Comparison of ENCODE assay signal across 8 mouse cellular contexts in the genomic region with DNA sequence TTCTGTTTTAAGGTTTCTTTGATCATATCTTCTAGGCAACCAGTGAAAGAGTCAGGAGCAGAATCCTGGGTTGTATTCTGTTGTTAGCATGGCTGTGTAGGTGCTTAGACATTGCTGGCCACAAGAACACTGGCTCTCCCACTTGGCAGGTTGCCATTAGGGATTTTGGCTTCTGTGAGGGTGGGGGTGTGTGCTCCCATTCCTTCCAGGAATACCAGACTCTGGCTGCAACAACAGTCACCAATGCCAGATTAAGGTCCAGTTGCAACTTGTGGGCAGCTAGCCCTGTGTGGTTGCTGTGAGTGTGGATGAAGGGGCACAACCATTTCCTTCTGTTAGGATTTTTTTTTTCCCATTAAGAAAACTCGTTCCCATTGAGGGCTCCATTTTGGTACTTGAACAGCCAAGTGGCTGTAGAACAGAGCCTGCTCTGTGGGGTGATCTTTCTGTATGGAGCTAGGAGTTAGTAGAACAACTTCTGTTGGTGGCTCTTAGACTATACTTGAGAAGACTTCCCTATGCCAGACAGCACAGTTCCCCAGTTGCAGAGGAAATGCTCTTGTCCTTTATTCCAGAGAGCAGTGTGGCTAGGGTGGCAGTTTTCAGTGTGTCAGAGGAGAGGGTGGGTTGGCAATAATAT. TPM values are rescaled to one million over a fixed set of nuclear protein-coding genes. Genes with fewer than 3 reads are reported as not detected.
DNase-seq lines count a peak whose midpoint lies in the region; ATAC-seq lines count a peak whose summit lies in the region.

No protein-coding gene starts in this region.

- no peak for ATAC-seq in hindbrain, embryonic 13.5 days (ENCODE audit: low FRiP score)
- peak; percentile 82 for ATAC-seq in midbrain, embryonic 16.5 days
- ATAC-seq in activated CD4-positive, CD25-positive, alpha-beta regulatory T cell, adult 4 months: no peak
- ATAC-seq in erythroid progenitor cell, adult 5-6 weeks (replicated peaks; ENCODE audit: low FRiP score, poor library complexity, severe bottlenecking): no peak

- peaks cover 10% of the 10 kb centered on the region for H3K36me3 ChIP-seq in hindbrain, embryonic 13.5 days
- H3K36me3 ChIP-seq in hindbrain, embryonic 10.5 days: peaks cover 47% of the 10 kb centered on the region
- no peaks in the 10 kb centered on the region for H3K36me3 ChIP-seq in midbrain, embryonic 16.5 days (ENCODE audit: control insufficient read depth, insufficient read depth, low read length)

- H3K4me1 ChIP-seq in hindbrain, embryonic 13.5 days (replicated peaks): peaks cover 38% of the 10 kb centered on the region
- peaks cover 12% of the 10 kb centered on the region; the same call in 1 of the 2 replicates for H3K4me1 ChIP-seq in hindbrain, embryonic 10.5 days (replicated peaks)
- H3K4me1 ChIP-seq in midbrain, embryonic 16.5 days (ENCODE audit: control insufficient read depth, insufficient read depth, low read length): no peaks in the 10 kb centered on the region; the same call in 1 of the 2 replicates

- no peaks in the 10 kb centered on the region for H3K9me3 ChIP-seq in hindbrain, embryonic 13.5 days
- H3K9me3 ChIP-seq in hindbrain, embryonic 10.5 days: no peaks in the 10 kb centered on the region
- no peaks in the 10 kb centered on the region for H3K9me3 ChIP-seq in midbrain, embryonic 16.5 days (replicated peaks; ENCODE audit: control insufficient read depth, low read length, poor library complexity, severe bottlenecking)

- H3K4me2 ChIP-seq in hindbrain, embryonic 13.5 days: no peak overlapping the region
- H3K4me2 ChIP-seq in midbrain, embryonic 16.5 days (ENCODE audit: low read length): no peak overlapping the region

- intact Hi-C loops in gastrocnemius, postnatal 14 days (cut with DNase I; ENCODE audit: low total_unique reads): no loop called here

- H3K27ac ChIP-seq in hindbrain, embryonic 13.5 days: peak overlapping the region; percentile 80
- no peak overlapping the region for H3K27ac ChIP-seq in hindbrain, embryonic 10.5 days
- H3K27ac ChIP-seq in midbrain, embryonic 16.5 days (ENCODE audit: low read length): peak overlapping the region; percentile 48

- no peak for DNase-seq in hindbrain, embryonic 10.5 days (ENCODE audit: low spot score)
- peak; percentile 89 to 90 for DNase-seq in cerebellum, postnatal 10 days
- DNase-seq in gastrocnemius, postnatal 14 days: peak; percentile 61
- peak; percentile 60 for DNase-seq in kidney, postnatal 14 days

- no peaks in the 10 kb centered on the region for H3K27me3 ChIP-seq in hindbrain, embryonic 13.5 days
- no peaks in the 10 kb centered on the region for H3K27me3 ChIP-seq in hindbrain, embryonic 10.5 days (ENCODE audit: insufficient read depth, poor library complexity, severe bottlenecking)
- H3K27me3 ChIP-seq in midbrain, embryonic 16.5 days (ENCODE audit: control insufficient read depth, insufficient read depth, low read depth, low read length): no peaks in the 10 kb centered on the region

- H3K4me3 ChIP-seq in hindbrain, embryonic 13.5 days: no peak overlapping the region
- H3K4me3 ChIP-seq in hindbrain, embryonic 10.5 days: no peak overlapping the region
- no peak overlapping the region for H3K4me3 ChIP-seq in midbrain, embryonic 16.5 days (ENCODE audit: low read depth, low read length)

- H3K9ac ChIP-seq in hindbrain, embryonic 13.5 days: no peak overlapping the region; the same call in 1 of the 2 replicates
- H3K9ac ChIP-seq in midbrain, embryonic 16.5 days (ENCODE audit: low read depth, low read length): no peak overlapping the region

- 52% methylated on average over 1 of the region's 1 CpGs for WGBS in hindbrain, embryonic 13.5 days
- 92% methylated on average over 1 of the region's 1 CpGs for WGBS in hindbrain, embryonic 10.5 days
- WGBS in midbrain, embryonic 16.5 days: 68% methylated on average over 1 of the region's 1 CpGs

RNA-seq across cellular contexts. Expression of a gene that starts 13.4 kb away (rescaled TPM):
- polyA plus RNA-seq in hindbrain, embryonic 13.5 days (2015; fragmentation: Nextera tagmentation; extraction: Ambion mirVana): 219 and 222 TPM in 2 replicates
- polyA plus RNA-seq in hindbrain, embryonic 10.5 days (2016; fragmentation: Nextera tagmentation; extraction: Ambion mirVana): 288 and 299 TPM in 2 replicates
- total RNA-seq in gastrocnemius, postnatal 14 days (2021): 10 to 100 TPM; 38.0 to 38.5 TPM
- polyA plus RNA-seq in midbrain, embryonic 16.5 days (2015; fragmentation: Nextera tagmentation; extraction: Ambion mirVana): 200 and 205 TPM in 2 replicates
- polyA plus RNA-seq in activated CD4-positive, CD25-positive, alpha-beta regulatory T cell, adult 4 months (2017; shearing (Covaris generic)): 100 to 1,000 TPM; 231 to 266 TPM
- total RNA-seq in erythroid progenitor cell, adult 5-6 weeks (2015; ENCODE audit: low replicate concordance): 158 and 167 TPM in 2 replicates
- 37.6 and 42.4 TPM in 2 replicates for total RNA-seq in erythroid progenitor cell, adult 5-6 weeks (2017; ENCODE audit: low replicate concordance)

RNA-seq across cellular contexts. Expression of a gene that starts 24.5 kb away (rescaled TPM):
- polyA plus RNA-seq in hindbrain, embryonic 13.5 days (2015; fragmentation: Nextera tagmentation; extraction: Ambion mirVana): 0.23 and 0.34 TPM in 2 replicates
- 0.31 and 0.36 TPM in 2 replicates for polyA plus RNA-seq in hindbrain, embryonic 10.5 days (2016; fragmentation: Nextera tagmentation; extraction: Ambion mirVana)
- total RNA-seq in gastrocnemius, postnatal 14 days (2021): not detected
- 0.40 and 0.64 TPM in 2 replicates for polyA plus RNA-seq in midbrain, embryonic 16.5 days (2015; fragmentation: Nextera tagmentation; extraction: Ambion mirVana)
- not detected for polyA plus RNA-seq in activated CD4-positive, CD25-positive, alpha-beta regulatory T cell, adult 4 months (2017; shearing (Covaris generic))
- total RNA-seq in erythroid progenitor cell, adult 5-6 weeks (2015; ENCODE audit: low replicate concordance): 0.72 TPM in 1 of 2 replicates, not detected in the other
- total RNA-seq in erythroid progenitor cell, adult 5-6 weeks (2017; ENCODE audit: low replicate concordance): 3.9 TPM in 1 of 2 replicates, not detected in the other

RNA-seq across cellular contexts. Expression of a gene that starts 27.7 kb away (rescaled TPM):
- polyA plus RNA-seq in hindbrain, embryonic 13.5 days (2015; fragmentation: Nextera tagmentation; extraction: Ambion mirVana): 1.1 and 1.4 TPM in 2 replicates
- 7.3 and 8.5 TPM in 2 replicates for polyA plus RNA-seq in hindbrain, embryonic 10.5 days (2016; fragmentation: Nextera tagmentation; extraction: Ambion mirVana)
- total RNA-seq in gastrocnemius, postnatal 14 days (2021): not detected
- polyA plus RNA-seq in midbrain, embryonic 16.5 days (2015; fragmentation: Nextera tagmentation; extraction: Ambion mirVana): 0.52 and 0.68 TPM in 2 replicates
- polyA plus RNA-seq in activated CD4-positive, CD25-positive, alpha-beta regulatory T cell, adult 4 months (2017; shearing (Covaris generic)): 1 to 10 TPM; 1.2 TPM
- 368 and 436 TPM in 2 replicates for total RNA-seq in erythroid progenitor cell, adult 5-6 weeks (2015; ENCODE audit: low replicate concordance)
- 353 and 370 TPM in 2 replicates for total RNA-seq in erythroid progenitor cell, adult 5-6 weeks (2017; ENCODE audit: low replicate concordance)

RNA-seq across cellular contexts. Expression of a gene that starts 45.7 kb away (rescaled TPM):
- 901 and 926 TPM in 2 replicates for polyA plus RNA-seq in hindbrain, embryonic 13.5 days (2015; fragmentation: Nextera tagmentation; extraction: Ambion mirVana)
- polyA plus RNA-seq in hindbrain, embryonic 10.5 days (2016; fragmentation: Nextera tagmentation; extraction: Ambion mirVana): 1,344 and 1,669 TPM in 2 replicates
- total RNA-seq in gastrocnemius, postnatal 14 days (2021): 100 to 1,000 TPM; 110 to 114 TPM
- 630 and 680 TPM in 2 replicates for polyA plus RNA-seq in midbrain, embryonic 16.5 days (2015; fragmentation: Nextera tagmentation; extraction: Ambion mirVana)
- 100 to 1,000 TPM; 335 to 345 TPM for polyA plus RNA-seq in activated CD4-positive, CD25-positive, alpha-beta regulatory T cell, adult 4 months (2017; shearing (Covaris generic))
- total RNA-seq in erythroid progenitor cell, adult 5-6 weeks (2015; ENCODE audit: low replicate concordance): 198 and 238 TPM in 2 replicates
- 338 and 377 TPM in 2 replicates for total RNA-seq in erythroid progenitor cell, adult 5-6 weeks (2017; ENCODE audit: low replicate concordance)

RNA-seq across cellular contexts. Expression of a gene that starts 46.3 kb away (rescaled TPM):
- polyA plus RNA-seq in hindbrain, embryonic 13.5 days (2015; fragmentation: Nextera tagmentation; extraction: Ambion mirVana): 143 and 144 TPM in 2 replicates
- polyA plus RNA-seq in hindbrain, embryonic 10.5 days (2016; fragmentation: Nextera tagmentation; extraction: Ambion mirVana): 157 and 186 TPM in 2 replicates
- total RNA-seq in gastrocnemius, postnatal 14 days (2021): 10 to 100 TPM; 29.9 to 41.5 TPM
- polyA plus RNA-seq in midbrain, embryonic 16.5 days (2015; fragmentation: Nextera tagmentation; extraction: Ambion mirVana): 139 and 151 TPM in 2 replicates
- polyA plus RNA-seq in activated CD4-positive, CD25-positive, alpha-beta regulatory T cell, adult 4 months (2017; shearing (Covaris generic)): 10 to 100 TPM; 30.9 to 34.2 TPM
- 181 and 243 TPM in 2 replicates for total RNA-seq in erythroid progenitor cell, adult 5-6 weeks (2015; ENCODE audit: low replicate concordance)
- total RNA-seq in erythroid progenitor cell, adult 5-6 weeks (2017; ENCODE audit: low replicate concordance): 214 and 236 TPM in 2 replicates
